Mouse (Mus musculus) spleen, adult 2 months (tissue): ENCODE results near the gene Morn3.

Experiments used
- CTCF ChIP-seq: fragments of 200-500 bp; IDR thresholded peaks from 2 replicates; pipeline ENCODE4 v1.5.1; 2011; ENCODE audit warnings: mild to moderate bottlenecking, inconsistent platforms; ENCODE audit not compliant: insufficient read depth, insufficient read length, insufficient replicate concordance; ENCODE audit errors: extremely low read depth
- POLR2A ChIP-seq: fragments of 200-500 bp; IDR thresholded peaks from 2 replicates; pipeline ENCODE4 v1.6.1; 2011; ENCODE audit warnings: low read depth, low read length, inconsistent platforms

DNA sequence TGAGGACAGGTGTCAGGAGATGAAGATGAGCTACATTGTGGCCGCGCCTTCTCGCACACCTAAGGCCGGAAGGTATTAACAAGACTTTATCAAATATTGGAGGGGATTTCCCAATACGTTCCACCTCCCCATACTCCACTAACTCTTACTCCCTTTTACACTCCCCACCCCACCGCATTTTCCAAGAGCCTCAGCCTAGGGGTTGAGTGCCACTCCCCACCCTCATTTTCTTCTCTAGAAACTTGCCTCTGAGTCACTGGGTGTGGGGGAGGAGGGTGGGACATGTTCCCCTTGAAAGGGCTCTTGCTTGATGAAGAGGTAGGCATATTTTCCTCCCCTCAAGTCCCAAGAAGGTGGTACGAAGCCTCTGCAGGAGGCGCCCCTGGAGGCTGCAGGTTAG, 30.9 kb downstream of the Morn3 start:
- TF ChIP-seq CTCF (no peak), POLR2A (no peak)
